Mouse (Mus musculus) layer of hippocampus, adult 2 months (tissue): ENCODE data around the gene Wdr35. TPM values are rescaled to one million over a fixed set of nuclear protein-coding genes. Genes with fewer than 3 reads are reported as not detected.
A peak's percentile ranks its signal among the peaks of the same experiment; 100 is the strongest.

Experiments
- DNase-seq, 2 experiments: peaks; one replicate each; pipeline ENCODE4 v3.0.0; 2022; ENCODE audit warnings: low spot score in 2 of 2
- H3K27ac ChIP-seq: fragments of 200-600 bp; 2 replicates; pipeline ENCODE4 v1.8.1; 2022
- H3K4me3 ChIP-seq: fragments of 200-600 bp; 2 replicates; pipeline ENCODE4 v1.8.1; 2022; ENCODE audit warnings: mild to moderate bottlenecking
- CTCF ChIP-seq: fragments of 200-600 bp; conservative IDR thresholded peaks from 2 replicates; pipeline ENCODE4 v1.8.1; 2022; ENCODE audit warnings: antibody characterized with exemption, mild to moderate bottlenecking, moderate library complexity
- total RNA-seq, 2 experiments: library from RNA; stranded (reverse); gene quantifications; 2 replicates each; pipeline ENCODE4 v1.2.3; 2021

Wdr35 gene
- total RNA-seq, 2 experiments from 2014 or later: 36.7 to 49.3 TPM

DNA sequence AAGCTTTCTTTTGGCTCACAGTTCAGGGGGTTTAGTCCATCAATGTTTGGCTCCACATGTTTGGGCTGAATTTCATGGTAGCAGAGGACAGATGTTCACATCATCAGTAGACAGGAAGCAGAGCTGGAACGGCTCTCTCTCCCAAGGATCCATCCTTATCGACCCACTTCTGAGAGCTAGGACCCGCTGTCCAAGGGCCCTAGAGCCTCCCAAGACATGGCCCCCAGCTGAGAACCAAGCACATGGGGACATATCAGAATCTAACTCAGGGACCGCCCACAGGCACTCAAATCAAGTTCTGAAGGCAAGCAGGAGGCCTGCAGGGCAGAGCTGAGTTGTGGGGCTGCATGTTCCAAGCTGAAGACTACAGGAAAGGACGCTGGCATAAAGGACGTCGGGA lies 71.0 kb downstream of the Wdr35 start:
- H3K27ac ChIP-seq: no peak overlapping the region
- H3K4me3 ChIP-seq: no peak overlapping the region
- TF ChIP-seq CTCF: no peak
- DNase-seq: no peak

GRCm38 (mm10) chr12:9046674-9047073 lies 73.0 kb downstream of the Wdr35 start:
- no peak for DNase-seq
- no peak overlapping the region for H3K4me3 ChIP-seq
- H3K27ac ChIP-seq: no peak overlapping the region
- no peak for TF ChIP-seq CTCF

DNA sequence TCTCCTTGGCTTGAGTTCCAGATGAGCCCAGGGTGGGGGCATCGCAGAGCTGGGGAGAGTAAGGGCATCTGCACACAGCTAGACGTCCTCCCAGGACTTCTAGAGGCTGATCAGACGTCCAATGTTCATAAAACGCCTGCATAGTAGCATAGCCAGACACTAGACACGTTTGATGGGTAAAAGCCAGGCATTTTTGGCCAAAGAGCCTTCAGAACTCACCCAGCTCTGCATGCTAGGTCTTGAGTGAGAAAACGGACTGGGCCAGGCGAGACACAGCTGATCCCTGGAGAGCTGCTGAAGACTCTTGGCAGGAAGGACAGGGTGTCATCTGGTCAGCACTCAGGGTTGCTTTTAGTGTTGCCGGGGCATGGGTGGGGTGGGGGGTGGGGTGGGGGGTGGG lies 74.4 kb downstream of the Wdr35 start:
- no peak for TF ChIP-seq CTCF
- no peak overlapping the region for H3K4me3 ChIP-seq
- no peak overlapping the region for H3K27ac ChIP-seq
- no peak for DNase-seq

- Histone ChIP-seq H3K4me3 (no peak overlapping the region), H3K27ac (no peak overlapping the region)
- DNase-seq: no peak
- TF ChIP-seq CTCF: no peak
Observed at GRCm38 (mm10) chr12:9050824-9051223, 77.1 kb downstream of the Wdr35 start.

- peak; percentile 58 to 84 for DNase-seq
- peak; percentile 99 for TF ChIP-seq CTCF
- no peak overlapping the region for H3K4me3 ChIP-seq
- H3K27ac ChIP-seq: no peak overlapping the region
Observed at GRCm38 (mm10) chr12:9052075-9052829, 78.6 kb downstream of the Wdr35 start.

- Histone ChIP-seq H3K4me3 (no peak overlapping the region), H3K27ac (no peak overlapping the region; the same call in 1 of the 2 replicates)
- no peak for DNase-seq
- no peak for TF ChIP-seq CTCF
Observed at GRCm38 (mm10) chr12:9053345-9053744, 79.7 kb downstream of the Wdr35 start.

- no peak for DNase-seq
- Histone ChIP-seq H3K4me3 (no peak overlapping the region), H3K27ac (peak overlapping the region; percentile 49; the same call in 1 of the 2 replicates)
- TF ChIP-seq CTCF: no peak
Observed at GRCm38 (mm10) chr12:9054012-9054411, 80.3 kb downstream of the Wdr35 start.

- no peak for DNase-seq
- H3K27ac ChIP-seq: no peak overlapping the region
- no peak for TF ChIP-seq CTCF
- H3K4me3 ChIP-seq: no peak overlapping the region
Observed at GRCm38 (mm10) chr12:9055269-9055668, 81.6 kb downstream of the Wdr35 start.

DNA sequence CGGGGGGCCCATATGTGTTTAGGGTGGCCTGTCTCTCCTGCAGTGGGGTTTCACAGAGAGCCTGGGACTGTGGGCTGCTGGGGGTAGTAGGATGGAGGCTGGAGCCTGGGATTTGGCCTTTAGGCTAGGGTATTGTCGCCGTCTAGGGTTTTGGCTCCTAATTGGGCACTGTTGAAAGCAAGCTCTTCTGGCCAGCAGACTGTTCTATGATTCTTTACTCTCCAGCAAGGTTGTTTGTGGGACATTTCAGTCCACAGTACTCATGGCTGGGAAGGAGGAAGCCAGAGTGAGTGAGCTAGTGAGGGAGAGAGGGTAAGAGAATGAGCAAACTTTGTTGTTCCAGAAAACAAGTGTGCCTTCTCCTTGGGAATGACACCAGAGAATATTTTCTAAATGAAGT lies 85.8 kb downstream of the Wdr35 start:
- no peak overlapping the region for H3K27ac ChIP-seq
- no peak overlapping the region for H3K4me3 ChIP-seq
- TF ChIP-seq CTCF: no peak
- no peak for DNase-seq

- no peak overlapping the region for H3K4me3 ChIP-seq
- DNase-seq: no peak
Observed at GRCm38 (mm10) chr12:9059965-9060364, 86.3 kb downstream of the Wdr35 start.

GRCm38 (mm10) chr12:9063611-9064010 lies 89.9 kb downstream of the Wdr35 start:
- no peak for DNase-seq
- no peak overlapping the region for H3K27ac ChIP-seq
- no peak overlapping the region for H3K4me3 ChIP-seq
- no peak for TF ChIP-seq CTCF

More at GRCm38 (mm10) chr12:9059965-9060364, 86.3 kb downstream of the Wdr35 start:
- H3K27ac ChIP-seq: no peak overlapping the region
- no peak for TF ChIP-seq CTCF

GRCm38 (mm10) chr12:9071058-9071457 lies 97.4 kb downstream of the Wdr35 start:
- no peak overlapping the region for H3K27ac ChIP-seq
- H3K4me3 ChIP-seq: no peak overlapping the region
- no peak for TF ChIP-seq CTCF
- DNase-seq: no peak

DNA sequence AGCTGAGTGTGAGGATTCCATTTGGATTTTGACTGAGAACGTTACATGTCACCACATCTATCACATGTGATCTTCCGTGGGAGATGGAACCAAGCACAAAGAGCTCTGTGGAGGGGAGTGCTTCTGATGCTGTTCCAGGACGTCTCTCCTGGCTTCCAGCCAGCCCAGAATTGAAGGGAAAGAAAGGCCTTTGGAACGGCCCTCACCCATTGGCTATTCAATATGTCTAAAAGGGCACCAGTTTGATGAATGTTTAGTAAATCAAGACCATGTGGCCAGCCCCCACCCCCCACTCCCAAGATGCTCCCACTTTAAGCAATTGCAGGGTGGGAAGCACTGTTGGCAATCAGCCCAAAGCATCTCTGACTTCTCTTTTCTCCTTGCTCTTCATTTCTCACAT lies 97.8 kb downstream of the Wdr35 start:
- TF ChIP-seq CTCF: no peak
- H3K4me3 ChIP-seq: no peak overlapping the region
- DNase-seq: no peak
- no peak overlapping the region for H3K27ac ChIP-seq

DNA sequence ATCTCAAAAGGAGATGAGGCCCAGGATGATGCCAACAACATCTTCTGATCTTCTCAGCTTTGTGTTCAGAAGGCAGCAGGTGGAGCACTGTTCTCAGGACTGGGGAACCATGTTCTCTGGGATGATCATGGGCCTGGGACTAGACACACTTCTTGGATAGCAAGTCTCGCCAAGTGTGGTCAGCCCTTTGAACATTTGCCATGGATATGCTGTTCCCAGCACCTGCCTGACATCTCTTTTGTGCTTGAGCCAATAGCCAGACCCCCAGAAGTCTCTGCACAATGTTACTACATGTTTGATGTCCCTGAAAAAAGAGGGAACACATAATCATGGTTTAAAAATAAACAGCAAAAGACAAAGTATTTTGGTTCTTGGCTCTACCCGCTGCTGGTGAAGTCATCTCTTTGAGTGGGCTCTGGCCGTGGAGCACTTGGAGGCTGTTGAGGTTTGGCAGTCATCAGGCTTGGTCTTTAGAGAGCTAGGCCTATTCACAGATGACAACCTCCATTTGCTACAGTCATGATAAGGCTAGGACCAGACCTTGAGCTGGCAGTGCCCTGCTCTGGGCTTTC lies 103.9 kb downstream of the Wdr35 start:
- H3K4me3 ChIP-seq: no peak overlapping the region
- no peak overlapping the region for H3K27ac ChIP-seq
- TF ChIP-seq CTCF: no peak
- DNase-seq: no peak

Other genes starting within 250 kb of the Wdr35 start
- gene Sdc1, start 202.6 kb upstream of the Wdr35 start, total RNA-seq: under 1 TPM; 0.69 to 0.93 TPM
- 100 to 1,000 TPM; 208 to 222 TPM for gene Laptm4a, start 52.2 kb upstream of the Wdr35 start, total RNA-seq
- gene Matn3, start 26.0 kb upstream of the Wdr35 start, total RNA-seq: not detected
- 1 to 10 TPM; 4.7 to 5.3 TPM for gene Ttc32, start 56.1 kb downstream of the Wdr35 start, total RNA-seq